Mouse (Mus musculus) stomach, postnatal 0 days (tissue): ENCODE results near the gene Isl1.

Experiments
- CTCF ChIP-seq: IDR thresholded peaks from 2 replicates; pipeline ENCODE4 v1.5.1; 2016; ENCODE audit warnings: antibody characterized with exemption, low read depth, mild to moderate bottlenecking, moderate library complexity
- EP300 ChIP-seq: optimal IDR thresholded peaks from 2 replicates; pipeline ENCODE3; 2016; ENCODE audit warnings: antibody characterized with exemption

- TF ChIP-seq EP300 (no peak), CTCF (no peak)
Observed at GRCm38 (mm10) chr13:116293301-116294150, 16.0 kb downstream of the Isl1 start.
